Mouse (Mus musculus): ENCODE measurements at regions not wholly inside any gene's neighbourhood (a gene's known extent, or its start where the extent isn't known, plus 50 kb on each side); places are given as distances from the start of the nearest gene placed in this dataset.
"Not testable (repeated sequence)": the region's sequence is repeated elsewhere in the genome, so short reads cannot be mapped to it uniquely, and the experiment has no call there.

DNA sequence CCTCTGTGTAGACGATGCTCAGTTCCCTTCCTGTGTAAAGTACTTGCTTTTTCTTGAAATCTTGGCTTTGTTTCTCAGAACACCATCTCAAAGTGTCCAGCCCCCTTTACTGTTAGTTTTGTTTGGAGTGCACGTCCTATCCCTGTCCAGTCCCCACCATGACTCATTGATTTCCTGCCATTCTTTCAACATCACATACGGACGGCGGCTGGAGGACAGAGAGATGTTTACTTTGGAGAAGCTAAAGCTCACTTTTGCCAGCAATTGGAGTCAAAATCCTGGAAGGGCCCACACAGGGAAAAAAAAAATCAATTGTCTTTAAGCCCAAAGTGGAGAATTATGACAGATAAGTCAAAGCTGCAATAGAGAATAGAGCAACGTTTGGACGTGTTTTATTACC lies 51.8 kb downstream of the Gm5426 start:
- DNase-seq (ENCODE audit: low spot score in 2 of 2) = peak; percentile 8 to 23

DNA sequence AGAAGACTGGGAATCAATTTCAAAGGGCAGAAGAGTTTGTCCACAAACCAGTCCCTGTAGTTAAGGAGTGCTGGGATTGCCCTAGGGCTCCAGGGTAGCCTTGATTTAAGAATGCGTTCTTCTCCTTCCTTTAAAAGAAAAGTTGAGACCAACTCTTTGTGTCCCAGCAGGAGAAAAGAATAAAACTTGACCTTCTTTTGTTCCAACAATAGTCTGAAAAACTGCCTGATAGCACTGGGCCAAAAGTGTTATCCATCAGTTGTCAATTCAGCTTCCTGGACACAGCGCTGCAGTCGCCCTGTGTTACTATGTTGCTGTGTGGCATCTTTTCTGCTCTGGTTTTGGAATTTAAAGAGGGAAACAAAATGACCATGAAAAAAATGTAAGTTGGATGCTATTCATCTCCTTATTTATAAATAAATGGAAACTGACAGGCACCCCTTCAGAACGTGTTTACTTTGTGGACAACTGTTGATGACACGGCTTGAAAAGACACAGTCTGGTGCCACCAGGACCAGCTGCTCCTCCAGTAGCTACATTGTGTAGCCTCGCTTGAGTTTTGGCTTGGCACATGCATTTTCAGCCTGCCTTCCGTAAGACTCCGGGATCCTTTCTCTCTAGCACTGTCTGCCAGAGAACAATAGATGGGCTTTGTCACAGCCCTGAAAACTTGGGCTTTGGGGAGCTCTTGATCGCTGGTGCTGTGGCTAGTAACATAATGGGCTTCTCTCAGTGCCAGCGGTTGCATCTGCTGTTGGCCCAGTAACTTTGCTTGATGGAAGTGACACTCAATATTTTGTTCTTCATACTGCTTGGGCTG lies 54.0 kb downstream of the Gm5426 start:
- DNase-seq (ENCODE audit: low spot score in 2 of 2) = no peak

DNA sequence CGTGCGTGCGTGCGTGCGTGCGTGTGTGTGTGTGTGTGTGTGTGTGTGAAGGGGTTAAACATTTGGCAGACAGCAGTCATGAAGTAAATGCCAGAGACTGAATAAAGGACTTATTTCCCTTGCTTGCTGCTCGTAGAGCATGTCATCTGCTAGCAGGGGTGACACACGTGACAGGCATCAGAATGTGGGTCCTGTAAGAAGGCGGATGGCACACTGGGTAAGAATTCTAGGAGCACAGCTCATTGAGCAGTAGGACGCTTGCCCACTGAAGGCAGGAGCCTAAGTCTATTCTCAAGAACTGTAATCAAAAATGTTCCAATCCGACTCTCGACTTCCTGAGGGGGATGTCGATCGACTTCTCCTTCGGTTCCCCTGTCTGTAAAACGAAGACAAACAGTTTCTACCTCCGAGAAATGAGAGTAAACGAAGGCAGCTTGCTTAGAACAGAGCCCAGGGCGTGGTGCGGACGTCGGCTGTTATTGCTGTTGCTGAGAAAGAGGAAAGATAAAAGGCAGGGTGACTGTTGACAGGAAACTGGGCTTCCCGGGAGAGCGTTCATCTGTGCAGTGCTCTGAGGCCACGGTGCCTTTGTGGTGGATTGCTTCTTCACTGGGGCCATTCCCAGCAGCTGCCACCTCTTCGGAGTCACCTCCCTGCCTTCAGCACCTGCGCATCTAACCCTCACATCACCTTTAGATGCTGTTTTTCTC lies 64.7 kb downstream of the Gm5426 start:
- no peak for DNase-seq (ENCODE audit: low spot score in 2 of 2)

DNA sequence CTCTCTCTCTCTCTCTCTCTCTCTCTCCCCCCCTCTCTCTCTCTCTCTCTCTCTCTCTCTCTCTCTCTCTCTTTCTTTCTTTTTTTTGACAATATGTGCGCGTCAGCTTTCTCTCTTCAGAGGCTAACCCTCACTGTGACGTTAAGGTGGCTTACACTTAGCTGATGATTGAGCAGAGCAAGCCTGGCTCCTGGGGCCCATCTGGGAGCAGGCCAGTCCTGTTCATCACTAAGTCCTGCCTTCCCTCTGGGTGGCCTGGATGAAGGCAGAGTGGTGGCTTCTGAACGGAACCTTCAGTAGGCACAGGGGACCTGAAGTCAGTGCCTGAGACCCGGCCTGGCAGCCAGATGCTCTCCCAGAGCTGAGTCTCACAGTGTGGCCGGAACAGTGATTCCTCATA lies 65.5 kb downstream of the Gm5426 start:
- DNase-seq (ENCODE audit: low spot score in 2 of 2) = no peak

- no peak for DNase-seq (ENCODE audit: low spot score in 2 of 2)
Observed at GRCm38 (mm10) chr10:96202871-96203270, 66.5 kb downstream of the Gm5426 start.

DNA sequence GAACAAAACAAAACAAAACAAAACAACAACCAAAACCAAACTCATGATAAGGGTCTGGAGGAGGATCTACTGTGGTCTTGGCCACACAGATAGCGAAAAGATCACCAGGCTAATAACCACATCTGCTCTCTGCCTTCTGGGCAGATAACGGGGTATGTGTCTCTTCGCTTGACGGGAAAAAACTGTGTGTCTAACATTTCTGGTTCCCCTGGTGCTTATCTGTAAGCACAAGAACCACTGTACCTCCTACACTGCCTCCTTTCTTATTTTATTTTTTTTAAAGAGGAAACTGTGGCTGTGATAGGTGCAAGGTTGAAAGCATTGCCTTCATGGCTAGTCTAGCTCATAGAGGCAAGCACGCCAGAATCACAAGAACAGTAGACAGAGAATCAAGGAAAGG lies 67.8 kb downstream of the Gm5426 start:
- DNase-seq (ENCODE audit: low spot score in 2 of 2) = no peak

- peak in 1 of 2 experiments; percentile 25 for DNase-seq (ENCODE audit: low spot score in 2 of 2)
Observed at GRCm38 (mm10) chr10:96209171-96209570, 72.8 kb downstream of the Gm5426 start.

DNA sequence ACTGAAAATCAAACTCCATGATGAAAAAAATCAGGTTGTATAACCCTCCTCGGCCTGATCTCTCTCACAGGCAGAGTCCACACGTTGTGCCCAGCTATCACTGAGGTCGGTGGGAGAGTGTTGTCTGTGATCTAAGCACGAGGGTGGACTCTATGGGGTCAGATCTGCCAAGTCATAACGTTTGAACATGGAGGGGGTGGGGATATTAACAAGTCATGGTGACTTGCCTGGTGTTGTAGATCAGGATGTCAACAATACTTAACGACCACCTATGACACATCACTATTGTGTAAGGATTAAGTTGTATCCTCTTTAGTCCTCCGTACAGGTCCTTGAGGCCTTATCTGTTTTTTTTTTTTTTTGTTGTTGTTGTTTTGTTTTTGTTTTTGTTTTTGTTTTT lies 74.8 kb downstream of the Gm5426 start:
- no peak for DNase-seq (ENCODE audit: low spot score in 2 of 2)

- peak; percentile 88 to 92 for DNase-seq (ENCODE audit: low spot score in 2 of 2)
Observed at GRCm38 (mm10) chr10:96213876-96214275, 77.5 kb downstream of the Gm5426 start.

DNA sequence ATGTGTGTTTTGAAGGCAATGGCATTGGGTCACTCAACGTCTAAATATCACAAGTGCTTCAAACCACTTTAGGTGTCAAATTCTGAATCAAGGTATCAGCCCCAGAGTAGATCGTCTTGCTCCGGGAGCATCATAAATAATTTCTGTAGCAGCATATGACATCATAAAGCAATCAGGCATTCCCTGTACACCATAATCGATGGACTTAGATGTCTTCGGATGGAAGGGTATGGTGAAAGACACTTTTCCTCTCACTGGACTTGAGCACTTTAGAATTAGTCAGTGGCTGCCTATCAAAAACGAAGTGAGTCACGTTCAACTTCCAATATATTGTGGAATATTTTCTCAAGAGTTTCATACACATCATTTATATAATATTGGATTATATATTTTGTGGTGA lies 77.9 kb downstream of the Gm5426 start:
- no peak for DNase-seq (ENCODE audit: low spot score in 2 of 2)

DNA sequence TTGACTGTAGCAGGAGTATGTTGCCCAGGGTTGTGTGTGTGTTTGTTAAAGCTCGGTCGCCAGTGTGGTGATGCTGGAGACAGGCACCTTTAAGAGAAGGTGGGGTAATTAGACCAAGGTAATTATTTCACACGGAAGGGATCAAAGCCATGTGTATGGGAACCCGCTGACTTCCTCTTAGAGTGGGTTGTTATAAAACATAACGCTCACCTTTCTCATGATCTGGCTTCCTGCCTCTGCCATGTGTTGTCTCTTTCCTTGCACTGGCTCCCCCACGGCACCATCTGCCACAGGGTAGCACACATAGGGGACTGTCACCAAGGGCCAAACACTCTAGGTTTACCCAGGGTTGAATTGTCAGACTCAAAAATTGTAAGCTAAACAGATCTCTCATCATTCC lies 78.5 kb downstream of the Gm5426 start:
- no peak for DNase-seq (ENCODE audit: low spot score in 2 of 2)

GRCm38 (mm10) chr10:96220731-96221130 lies 84.3 kb downstream of the Gm5426 start:
- no peak for DNase-seq (ENCODE audit: low spot score in 2 of 2)

GRCm38 (mm10) chr10:96230391-96230790 lies 94.0 kb downstream of the Gm5426 start:
- peak; percentile 50 to 54 for DNase-seq (ENCODE audit: low spot score in 2 of 2)

DNA sequence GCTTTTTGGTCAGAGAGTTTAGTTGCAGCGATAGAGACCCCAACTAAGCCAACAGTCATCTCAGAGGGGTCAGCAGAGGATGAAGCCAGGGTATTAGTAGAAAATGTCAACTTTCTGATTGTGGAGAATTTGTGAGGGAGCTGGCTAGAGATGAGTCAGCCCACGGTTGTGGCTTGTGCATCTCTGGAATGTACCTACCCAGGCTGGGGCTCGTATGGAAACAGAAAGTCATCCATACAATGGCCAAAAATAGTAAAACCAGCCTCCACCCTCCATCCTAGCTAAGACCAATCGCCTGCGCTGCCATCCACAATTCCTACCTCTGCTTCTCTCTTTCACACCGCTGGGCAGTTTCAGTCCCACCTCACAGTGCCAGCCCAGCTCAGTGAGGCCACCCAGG lies 94.9 kb downstream of the Gm5426 start:
- no peak for DNase-seq (ENCODE audit: low spot score in 2 of 2)

- no peak for DNase-seq (ENCODE audit: low spot score in 2 of 2)
Observed at GRCm38 (mm10) chr10:96232889-96233288, 96.5 kb downstream of the Gm5426 start.

DNA sequence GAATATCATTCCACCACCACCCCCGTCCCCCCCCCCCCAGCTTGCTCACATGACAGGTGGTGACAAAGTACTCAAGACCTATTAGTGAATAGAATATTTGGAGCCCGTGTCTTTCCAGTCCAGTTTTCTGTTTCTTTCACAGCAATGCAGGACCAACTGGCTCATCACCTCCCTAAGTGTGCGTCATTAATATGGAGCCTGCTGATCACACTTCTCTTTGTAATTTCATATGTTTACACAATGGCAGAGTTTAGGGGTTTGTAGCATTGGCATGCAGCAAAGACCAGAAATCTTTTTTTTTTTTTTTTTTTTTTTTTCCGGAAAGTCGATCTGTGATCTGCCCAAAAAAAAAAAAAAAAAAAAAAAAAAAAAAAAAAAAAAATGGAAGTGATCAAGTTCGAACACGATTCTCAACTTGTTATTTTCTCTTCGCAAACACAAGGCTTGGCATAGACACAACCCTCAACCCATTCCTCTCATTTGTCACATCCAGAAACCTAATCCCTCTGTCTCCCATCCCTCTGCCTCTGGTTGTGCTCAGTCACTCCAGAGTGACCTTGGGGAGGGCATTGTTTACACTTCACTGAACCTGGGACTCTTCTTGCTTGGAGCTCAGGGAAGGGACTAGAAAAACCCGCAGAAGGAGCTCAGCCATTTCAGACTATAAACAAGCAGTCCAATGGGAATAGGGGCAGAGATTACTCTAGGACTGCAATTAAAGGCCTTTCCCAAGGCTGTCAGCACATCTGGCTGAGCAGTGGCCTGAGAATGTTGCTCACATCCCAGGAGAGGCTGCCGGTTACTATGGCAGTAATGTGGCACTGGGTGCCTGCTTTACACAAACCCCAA lies 98.4 kb downstream of the Gm5426 start:
- DNase-seq (ENCODE audit: low spot score in 2 of 2) = no peak

GRCm38 (mm10) chr10:96236031-96236430 lies 99.6 kb downstream of the Gm5426 start:
- not testable (repeated sequence) for DNase-seq (ENCODE audit: low spot score in 2 of 2)

DNA sequence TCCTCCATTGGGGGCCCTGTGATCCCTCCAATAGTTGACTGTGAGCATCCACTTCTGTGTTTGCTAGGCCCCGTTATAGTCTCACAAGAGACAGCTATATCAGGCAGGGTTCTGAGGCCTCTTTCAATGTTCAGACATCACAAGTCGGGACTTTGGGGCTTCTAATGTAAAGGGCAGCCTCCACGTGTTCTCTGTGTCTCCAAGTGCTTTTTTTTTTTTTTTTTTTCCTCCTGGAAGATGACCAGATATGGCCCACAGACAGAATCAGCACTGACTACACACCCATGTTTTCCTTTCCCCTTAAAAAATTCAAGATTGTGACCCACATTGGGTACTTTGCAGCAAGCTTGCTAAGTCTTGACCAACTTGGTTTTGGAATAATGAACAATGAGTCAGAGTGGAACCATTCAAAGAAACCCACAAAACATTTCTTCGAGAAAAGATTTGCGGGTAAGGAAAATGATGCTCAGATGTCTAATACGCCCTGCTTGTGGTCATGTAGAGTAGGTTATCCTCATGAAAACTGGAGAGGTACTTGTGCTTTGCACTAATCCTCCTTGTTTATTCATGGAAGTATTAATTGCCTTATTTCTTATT lies 100.5 kb downstream of the Gm5426 start:
- no peak for DNase-seq (ENCODE audit: low spot score in 2 of 2)

GRCm38 (mm10) chr10:96237572-96238130 lies 101.2 kb downstream of the Gm5426 start:
- no peak for DNase-seq (ENCODE audit: low spot score in 2 of 2)

- DNase-seq (ENCODE audit: low spot score in 2 of 2) = no peak
Observed at GRCm38 (mm10) chr10:96238251-96238650, 101.8 kb downstream of the Gm5426 start.

- DNase-seq (ENCODE audit: low spot score in 2 of 2) = no peak
Observed at GRCm38 (mm10) chr10:96238850-96239249, 102.4 kb downstream of the Gm5426 start.

- no peak for DNase-seq (ENCODE audit: low spot score in 2 of 2)
Observed at GRCm38 (mm10) chr10:96240591-96240990, 104.2 kb downstream of the Gm5426 start.
